Mouse (Mus musculus) spleen, adult 2 months (tissue): ENCODE results near the gene Rab3a.

Source experiments
- CTCF ChIP-seq: fragments of 200-500 bp; IDR thresholded peaks from 2 replicates; pipeline ENCODE4 v1.5.1; 2011; ENCODE audit warnings: mild to moderate bottlenecking, inconsistent platforms; ENCODE audit not compliant: insufficient read depth, insufficient read length, insufficient replicate concordance; ENCODE audit errors: extremely low read depth
- POLR2A ChIP-seq: fragments of 200-500 bp; IDR thresholded peaks from 2 replicates; pipeline ENCODE4 v1.6.1; 2011; ENCODE audit warnings: low read depth, low read length, inconsistent platforms

DNA sequence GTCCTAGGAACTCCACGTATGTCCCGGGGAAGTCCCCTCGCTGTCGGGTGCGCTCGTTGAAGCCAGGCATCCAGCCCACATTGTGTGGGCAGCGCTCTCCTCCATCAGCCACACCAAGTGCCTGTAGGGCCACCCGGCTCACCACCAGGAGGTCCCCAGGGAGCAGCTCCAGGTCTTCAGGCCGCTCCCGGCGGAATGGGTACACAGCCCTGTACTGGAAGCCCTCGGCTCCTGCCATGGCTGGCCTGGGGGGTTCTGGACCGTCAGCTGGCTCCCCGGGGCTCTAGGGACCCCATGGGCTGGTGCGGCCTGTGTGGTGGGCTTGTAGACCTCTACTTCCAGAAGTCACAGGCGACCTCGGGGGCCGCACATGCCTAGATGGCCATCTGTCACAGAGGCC, 20.3 kb downstream of the Rab3a start:
- no peak for TF ChIP-seq POLR2A
- no peak for TF ChIP-seq CTCF
